Mouse (Mus musculus): ENCODE data around the gene Acvr1. TPM values are rescaled to one million over a fixed set of nuclear protein-coding genes. Genes with fewer than 3 reads are reported as not detected.

The Acvr1 gene
- polyA plus RNA-seq, 1 experiment: not detected

DNA sequence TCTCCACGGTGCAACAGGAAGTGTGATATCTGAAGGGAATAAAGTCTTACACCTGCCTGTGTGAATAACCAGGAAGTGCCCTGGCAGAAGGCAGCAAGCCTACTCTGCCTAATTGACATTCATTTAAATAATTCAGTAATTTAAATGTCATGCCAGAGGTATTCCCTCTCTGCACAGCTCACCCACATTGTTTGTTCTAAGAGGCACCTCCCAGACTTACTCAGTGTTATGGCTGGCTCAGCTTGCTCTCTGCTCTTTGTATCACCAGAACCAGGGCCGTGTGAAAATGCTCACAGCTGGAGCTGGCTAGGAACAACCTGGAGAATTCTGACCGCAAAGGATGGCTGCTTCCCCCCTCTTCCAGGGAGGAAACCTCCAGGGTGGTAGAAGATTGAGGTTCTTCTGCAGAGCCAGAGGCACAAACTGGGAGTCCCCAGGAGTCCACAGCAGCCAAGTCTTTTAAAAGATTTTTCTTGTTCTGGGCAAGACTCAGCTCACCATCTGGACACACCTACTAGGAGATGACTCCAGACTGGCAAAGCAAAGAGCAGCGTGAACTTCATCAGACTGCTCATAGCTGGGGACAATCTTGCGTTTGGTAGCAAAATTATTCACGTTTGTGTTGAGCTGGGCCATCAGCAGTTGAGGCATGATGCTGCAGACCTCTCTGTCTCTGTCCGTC lies 82.5 kb downstream of the Acvr1 start:
- Histone ChIP-seq H3K4me3 (ENCODE audit: insufficient read depth, low read depth, low read length) (no peak overlapping the region), H3K27ac (ENCODE audit: insufficient read depth, low read depth, low read length) (no peak overlapping the region; the same call in 1 of the 2 replicates), H3K4me1 (ENCODE audit: control insufficient read depth, insufficient read depth, low read length) (peaks cover 34% of the 10 kb centered on the region)
- WGBS: 33% methylated on average over 7 of the region's 7 CpGs
- no peak for TF ChIP-seq POLR2A (IDR thresholded peaks at IDR 0.05; ENCODE audit: insufficient read depth, low read depth, low read length)
- no peak for TF ChIP-seq CTCF (IDR thresholded peaks at IDR 0.05; ENCODE audit: insufficient read depth, low read depth, low read length)

DNA sequence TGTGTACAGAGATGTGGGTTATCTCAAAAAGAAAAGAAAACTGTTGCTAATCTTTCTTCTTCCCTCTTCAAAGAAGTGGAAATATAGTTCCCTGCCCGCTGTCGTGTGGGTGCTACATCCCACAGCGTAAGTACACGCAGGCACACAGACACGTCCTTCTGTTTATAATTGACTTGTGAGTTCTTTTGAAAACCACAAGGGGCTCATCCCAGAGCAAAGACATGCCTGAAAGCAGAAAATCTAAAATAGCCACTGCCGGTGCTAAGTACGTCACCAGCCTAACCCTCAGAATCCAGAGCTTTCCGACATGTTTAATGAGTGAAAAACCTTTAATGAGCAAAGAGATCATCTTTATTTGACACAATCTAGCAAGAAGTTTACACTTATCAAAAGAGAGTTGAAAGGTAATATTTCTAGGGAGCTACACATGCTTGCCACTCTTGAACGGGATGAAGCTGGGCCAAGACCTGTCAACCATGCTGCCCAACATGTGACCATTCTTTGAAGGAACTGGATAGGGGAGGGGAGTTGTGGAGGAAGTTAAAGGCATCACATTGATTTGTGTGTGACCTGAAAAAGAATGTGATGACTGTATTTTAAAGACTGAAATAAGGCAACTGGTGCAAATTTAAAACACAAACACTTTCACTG lies 85.4 kb downstream of the Acvr1 start:
- WGBS: 58% methylated on average over 9 of the region's 9 CpGs
- H3K4me3 ChIP-seq (ENCODE audit: insufficient read depth, low read depth, low read length): no peak overlapping the region
- H3K27ac ChIP-seq (ENCODE audit: insufficient read depth, low read depth, low read length): no peak overlapping the region
- H3K4me1 ChIP-seq (ENCODE audit: control insufficient read depth, insufficient read depth, low read length): peaks cover 24% of the 10 kb centered on the region
- TF ChIP-seq CTCF (IDR thresholded peaks at IDR 0.05; ENCODE audit: insufficient read depth, low read depth, low read length) (no peak), POLR2A (IDR thresholded peaks at IDR 0.05; ENCODE audit: insufficient read depth, low read depth, low read length) (no peak)

DNA sequence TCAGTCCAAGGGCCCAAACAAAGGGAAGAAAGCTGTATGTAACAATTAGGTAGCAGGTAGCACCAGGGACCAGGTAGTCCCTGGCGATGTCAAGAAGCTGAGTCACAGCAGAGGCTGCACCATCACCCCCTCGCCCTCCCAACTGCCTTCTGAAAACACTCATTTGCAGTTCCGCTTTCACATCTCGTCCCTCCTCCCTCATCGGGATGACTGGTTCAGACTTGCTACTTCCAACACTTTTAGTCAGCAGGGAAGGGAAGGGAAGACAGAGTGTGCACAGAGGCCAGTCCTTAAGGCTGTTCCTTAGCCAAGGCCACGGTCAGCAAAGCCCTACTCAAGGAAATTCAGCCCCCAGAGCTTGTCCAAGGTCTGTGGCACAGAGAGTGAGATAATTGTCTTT lies 86.2 kb downstream of the Acvr1 start:
- no peak overlapping the region for H3K27ac ChIP-seq (ENCODE audit: insufficient read depth, low read depth, low read length)
- no peak for TF ChIP-seq CTCF (IDR thresholded peaks at IDR 0.05; ENCODE audit: insufficient read depth, low read depth, low read length)
- no peak for TF ChIP-seq POLR2A (IDR thresholded peaks at IDR 0.05; ENCODE audit: insufficient read depth, low read depth, low read length)
- WGBS: 23% methylated on average over 6 of the region's 6 CpGs
- H3K4me1 ChIP-seq (ENCODE audit: control insufficient read depth, insufficient read depth, low read length): peaks cover 19% of the 10 kb centered on the region
- H3K4me3 ChIP-seq (ENCODE audit: insufficient read depth, low read depth, low read length): no peak overlapping the region

DNA sequence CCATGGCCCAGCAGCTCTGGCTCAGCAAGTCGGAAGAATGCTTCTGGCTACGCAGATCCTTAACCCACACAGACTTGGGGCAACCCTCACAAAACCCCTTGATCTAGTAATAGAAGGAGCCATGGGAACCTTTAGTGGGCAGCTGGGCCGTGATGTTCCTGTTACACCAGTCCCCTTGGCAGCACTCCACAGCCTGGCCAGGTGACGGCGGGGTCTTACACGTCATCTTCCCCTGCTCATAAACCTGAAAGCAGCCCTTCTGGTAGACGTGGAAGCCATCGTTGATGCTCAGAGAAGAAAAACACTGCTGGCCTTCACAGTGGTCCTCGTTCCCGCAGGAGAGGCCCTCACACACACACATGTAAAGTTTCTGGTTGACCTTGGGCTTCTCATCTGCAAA lies 87.4 kb downstream of the Acvr1 start:
- Histone ChIP-seq H3K4me3 (ENCODE audit: insufficient read depth, low read depth, low read length) (no peak overlapping the region), H3K27ac (ENCODE audit: insufficient read depth, low read depth, low read length) (no peak overlapping the region), H3K4me1 (ENCODE audit: control insufficient read depth, insufficient read depth, low read length) (peaks cover 12% of the 10 kb centered on the region)
- TF ChIP-seq CTCF (IDR thresholded peaks at IDR 0.05; ENCODE audit: insufficient read depth, low read depth, low read length) (no peak), POLR2A (IDR thresholded peaks at IDR 0.05; ENCODE audit: insufficient read depth, low read depth, low read length) (no peak)
- 87% methylated on average over 10 of the region's 10 CpGs for WGBS

DNA sequence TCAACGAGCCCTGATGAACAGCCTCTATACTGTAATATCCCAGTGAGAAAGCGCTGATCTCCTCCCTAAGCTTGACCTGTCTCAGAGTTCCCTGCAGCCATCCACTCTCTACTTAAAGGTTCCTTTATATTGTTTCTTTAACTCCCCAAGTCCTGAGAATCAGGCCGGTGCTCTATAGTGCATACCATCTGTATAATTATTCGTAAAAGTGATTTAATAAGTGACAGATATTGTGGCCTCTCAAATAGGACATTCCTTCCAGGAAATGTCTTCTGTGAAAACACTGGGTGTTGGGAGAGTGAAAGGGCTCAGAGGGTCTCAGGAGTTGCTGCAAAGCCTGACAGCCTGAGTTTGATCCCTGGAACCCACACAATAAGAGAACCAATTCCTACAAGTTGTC lies 88.8 kb downstream of the Acvr1 start:
- WGBS: 88% methylated on average over 4 of the region's 4 CpGs
- Histone ChIP-seq H3K4me3 (ENCODE audit: insufficient read depth, low read depth, low read length) (no peak overlapping the region), H3K4me1 (ENCODE audit: control insufficient read depth, insufficient read depth, low read length) (peaks cover 17% of the 10 kb centered on the region), H3K27ac (ENCODE audit: insufficient read depth, low read depth, low read length) (no peak overlapping the region)
- TF ChIP-seq POLR2A (IDR thresholded peaks at IDR 0.05; ENCODE audit: insufficient read depth, low read depth, low read length) (no peak), CTCF (IDR thresholded peaks at IDR 0.05; ENCODE audit: insufficient read depth, low read depth, low read length) (no peak)

DNA sequence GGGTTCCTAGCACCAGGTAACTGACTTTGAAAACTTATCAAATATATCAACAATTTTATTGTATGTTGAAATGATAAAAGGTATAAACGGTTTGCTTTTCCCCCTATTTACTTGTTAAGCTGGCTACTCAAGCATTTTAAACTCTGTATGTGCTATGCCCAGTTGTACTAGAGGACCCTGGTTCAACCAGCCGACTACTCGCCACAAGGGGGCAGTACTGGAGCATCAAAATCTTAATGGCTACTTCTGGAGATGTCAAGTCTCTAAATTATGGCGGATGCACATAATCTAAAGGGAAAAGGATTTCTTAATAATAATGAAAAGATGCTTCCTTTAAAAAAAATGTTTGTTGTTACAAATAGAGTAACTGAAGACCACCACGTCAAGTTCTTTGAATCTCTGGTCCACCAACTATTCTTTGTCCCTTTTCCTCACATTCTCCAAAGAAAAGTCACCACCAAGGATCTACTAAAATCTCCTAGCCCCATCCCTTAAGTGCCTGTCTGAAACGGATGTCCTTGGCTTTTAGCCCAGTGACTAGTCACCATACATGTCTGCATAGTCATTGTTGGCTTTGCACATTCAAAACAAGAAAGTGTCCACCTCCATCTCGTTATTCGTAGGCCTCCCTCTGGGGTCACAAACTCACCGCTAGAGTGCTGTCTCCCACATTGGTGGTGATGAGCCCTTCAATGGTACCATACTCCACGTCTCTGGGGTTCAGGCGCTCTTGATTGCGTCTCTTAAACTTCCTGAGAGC lies 89.8 kb downstream of the Acvr1 start:
- TF ChIP-seq CTCF (IDR thresholded peaks at IDR 0.05; ENCODE audit: insufficient read depth, low read depth, low read length) (no peak), POLR2A (IDR thresholded peaks at IDR 0.05; ENCODE audit: insufficient read depth, low read depth, low read length) (no peak)
- Histone ChIP-seq H3K27ac (ENCODE audit: insufficient read depth, low read depth, low read length) (no peak overlapping the region), H3K4me1 (ENCODE audit: control insufficient read depth, insufficient read depth, low read length) (peaks cover 18% of the 10 kb centered on the region), H3K4me3 (ENCODE audit: insufficient read depth, low read depth, low read length) (no peak overlapping the region)
- WGBS: 48% methylated on average over 12 of the region's 12 CpGs

DNA sequence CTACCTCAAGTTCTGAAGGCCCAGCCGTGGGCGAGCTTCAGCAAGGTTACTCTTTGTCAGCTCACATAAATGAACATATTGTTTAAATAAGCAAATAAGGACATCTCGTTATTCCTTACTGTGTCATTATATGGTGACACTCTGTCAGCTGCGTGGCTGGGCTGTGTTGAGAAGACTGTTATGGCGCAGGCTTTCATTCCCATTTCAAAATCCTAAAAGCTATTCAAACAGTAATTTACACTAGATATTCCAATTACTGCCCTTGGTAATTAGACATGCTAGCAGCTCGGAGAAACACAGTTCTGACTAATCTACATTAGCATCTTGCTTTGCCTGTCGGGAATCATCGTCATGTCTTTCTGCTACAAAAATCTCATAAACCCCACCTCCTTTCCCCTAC lies 91.4 kb downstream of the Acvr1 start:
- Histone ChIP-seq H3K4me1 (ENCODE audit: control insufficient read depth, insufficient read depth, low read length) (peaks cover 13% of the 10 kb centered on the region), H3K27ac (ENCODE audit: insufficient read depth, low read depth, low read length) (peak overlapping the region; percentile 45; the same call in 1 of the 2 replicates), H3K4me3 (ENCODE audit: insufficient read depth, low read depth, low read length) (no peak overlapping the region)
- no peak for TF ChIP-seq CTCF (IDR thresholded peaks at IDR 0.05; ENCODE audit: insufficient read depth, low read depth, low read length)
- no peak for TF ChIP-seq POLR2A (IDR thresholded peaks at IDR 0.05; ENCODE audit: insufficient read depth, low read depth, low read length)
- WGBS: 33% methylated on average over 8 of the region's 8 CpGs

DNA sequence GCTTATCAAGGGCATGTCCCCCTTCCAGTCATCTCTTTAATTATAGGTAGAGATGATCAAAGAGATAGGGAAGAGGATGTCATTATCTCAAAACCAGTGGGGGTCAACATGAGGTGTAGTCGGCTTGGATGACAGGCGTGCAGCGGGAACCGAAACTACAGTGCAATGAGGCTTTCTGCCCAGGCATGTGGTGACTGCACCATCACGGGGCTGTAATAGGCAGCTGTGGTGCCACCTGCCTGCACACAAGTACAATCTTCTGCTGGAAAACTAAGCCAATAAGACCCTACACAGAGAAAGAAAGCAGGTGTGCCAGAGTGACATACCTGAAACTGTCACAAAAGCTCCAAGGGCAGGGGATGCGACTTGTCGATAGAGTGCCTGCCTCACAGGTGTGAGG lies 96.7 kb downstream of the Acvr1 start:
- WGBS: 75% methylated on average over 7 of the region's 7 CpGs
- H3K4me3 ChIP-seq (ENCODE audit: insufficient read depth, low read depth, low read length): no peak overlapping the region
- TF ChIP-seq CTCF (IDR thresholded peaks at IDR 0.05; ENCODE audit: insufficient read depth, low read depth, low read length): no peak
- no peak for TF ChIP-seq POLR2A (IDR thresholded peaks at IDR 0.05; ENCODE audit: insufficient read depth, low read depth, low read length)
- peaks cover 12% of the 10 kb centered on the region for H3K4me1 ChIP-seq (ENCODE audit: control insufficient read depth, insufficient read depth, low read length)
- no peak overlapping the region for H3K27ac ChIP-seq (ENCODE audit: insufficient read depth, low read depth, low read length)

DNA sequence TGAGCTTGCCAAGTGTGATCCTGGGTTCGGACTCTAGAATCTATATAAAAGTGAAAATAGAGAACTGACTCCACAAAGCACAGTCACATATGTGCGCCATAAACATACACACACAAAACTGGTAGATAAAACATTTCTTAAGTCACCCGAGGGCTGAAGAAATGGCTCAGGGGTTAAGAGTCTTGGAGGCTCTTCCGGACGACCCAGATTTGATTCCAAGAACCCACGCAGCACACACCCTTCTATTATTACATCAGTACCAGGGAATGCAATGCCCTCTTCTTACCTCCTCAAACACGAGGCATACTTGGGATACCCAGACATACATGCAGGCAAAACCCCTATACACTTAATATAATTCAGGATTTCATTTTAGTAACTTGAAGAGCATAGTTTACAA lies 97.1 kb downstream of the Acvr1 start, which contains the start of gene Gm17409:
Gene Gm17409 (plus strand): TSS at position 301 of the 400 bp plus-strand sequence.
- 67% methylated on average over 7 of the region's 7 CpGs for WGBS
- TF ChIP-seq CTCF (IDR thresholded peaks at IDR 0.05; ENCODE audit: insufficient read depth, low read depth, low read length): no peak
- TF ChIP-seq POLR2A (IDR thresholded peaks at IDR 0.05; ENCODE audit: insufficient read depth, low read depth, low read length): no peak
- Histone ChIP-seq H3K27ac (ENCODE audit: insufficient read depth, low read depth, low read length) (no peak within 1 kb of the TSS), H3K4me3 (ENCODE audit: insufficient read depth, low read depth, low read length) (no peak within 1 kb of the TSS), H3K4me1 (ENCODE audit: control insufficient read depth, insufficient read depth, low read length) (peaks cover 12% of the 10 kb centered on the region)
